Mouse (Mus musculus): Measurements from ENCODE around the gene Fmnl3.

GRCm38 (mm10) chr15:99318861-99319410 is 51.3 kb downstream of the Fmnl3 start:
- TF ChIP-seq GATA1 (IDR thresholded peaks at IDR 0.05; ENCODE audit: borderline replicate concordance, low read length) (no peak), FLI1 (IDR thresholded peaks at IDR 0.05; ENCODE audit: low read length) (no peak)
